Mouse (Mus musculus): Measurements from ENCODE around the gene Dcdc2c.

Dcdc2c gene

DNA sequence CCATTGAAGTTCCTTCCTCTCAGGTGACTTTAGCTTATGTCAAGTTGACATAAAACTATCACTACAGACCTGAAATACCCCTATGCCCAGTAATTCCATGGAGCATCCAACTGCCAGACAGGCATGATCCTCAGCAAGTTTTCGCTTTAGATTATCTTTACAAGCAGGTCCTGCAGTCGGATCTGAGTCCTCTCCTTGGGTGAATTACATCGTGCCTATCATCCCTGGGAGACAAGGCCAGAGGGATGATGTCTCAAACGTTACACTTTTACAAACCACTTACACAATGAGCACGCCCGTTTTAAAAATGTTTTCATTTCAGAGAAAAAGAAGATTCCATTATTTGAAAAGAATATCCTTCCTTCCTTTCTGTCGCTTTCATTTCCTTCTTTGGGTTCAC is 91.7 kb downstream of the Dcdc2c start:
- no peak for DNase-seq (ENCODE audit: inconsistent age in 2 of 2, low spot score in 1 of 2)

DNA sequence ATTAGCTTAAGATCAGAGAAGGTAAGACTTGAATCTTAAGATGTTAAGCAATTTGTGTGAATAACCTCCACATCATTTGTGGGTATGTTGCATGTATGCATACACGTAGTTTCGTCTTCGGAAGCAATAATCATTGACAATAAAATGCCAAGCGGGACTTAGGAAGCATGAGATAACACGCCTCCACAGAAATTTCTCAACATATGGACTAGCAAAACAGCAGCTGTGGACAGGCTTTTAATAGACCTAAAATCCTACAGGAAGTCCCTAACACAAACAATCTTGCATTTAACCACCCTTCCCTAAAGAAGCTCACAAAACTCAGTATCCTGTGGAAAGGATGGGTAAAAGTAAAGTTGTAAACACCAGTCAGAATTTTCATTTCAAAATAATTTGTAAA is 93.4 kb downstream of the Dcdc2c start:
- no peak for DNase-seq (ENCODE audit: inconsistent age in 2 of 2, low spot score in 1 of 2)

DNA sequence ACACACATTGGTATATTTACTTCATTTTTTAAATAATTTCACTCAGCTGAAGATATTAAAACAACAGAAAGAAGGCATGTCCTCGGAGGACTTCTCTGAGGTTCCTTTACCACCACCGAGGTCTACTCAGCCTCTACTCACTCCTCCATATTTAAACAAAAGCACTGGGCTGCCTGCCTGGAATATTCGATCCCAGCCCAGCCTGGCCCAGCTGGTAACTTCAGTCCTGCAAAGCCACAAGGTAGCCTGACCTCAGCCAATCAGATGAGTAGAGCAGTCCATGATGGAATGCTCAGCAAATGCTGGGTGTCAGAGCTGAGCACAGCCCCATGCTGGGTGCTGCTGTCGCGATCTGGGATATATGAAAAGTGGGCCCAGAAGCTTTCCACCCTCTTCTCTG is 115.7 kb downstream of the Dcdc2c start:
- DNase-seq (ENCODE audit: inconsistent age in 2 of 2, low spot score in 1 of 2): no peak

DNA sequence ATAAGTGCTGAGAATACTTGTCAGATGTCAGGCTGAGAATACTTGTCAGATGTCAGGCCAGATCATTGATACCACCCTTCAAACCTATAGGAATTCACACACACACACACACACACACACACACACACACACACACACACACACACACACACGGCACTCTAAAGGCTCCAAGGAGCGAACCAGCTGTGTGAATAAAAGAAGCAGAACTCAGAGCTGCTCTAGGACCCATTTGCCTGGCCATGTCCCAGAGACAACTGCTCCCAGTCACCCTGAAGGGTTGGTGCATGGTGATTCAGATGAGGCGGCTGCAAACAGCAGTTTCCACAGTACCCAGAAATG is 119.5 kb downstream of the Dcdc2c start:
- DNase-seq (ENCODE audit: inconsistent age in 2 of 2, low spot score in 1 of 2): no peak

DNA sequence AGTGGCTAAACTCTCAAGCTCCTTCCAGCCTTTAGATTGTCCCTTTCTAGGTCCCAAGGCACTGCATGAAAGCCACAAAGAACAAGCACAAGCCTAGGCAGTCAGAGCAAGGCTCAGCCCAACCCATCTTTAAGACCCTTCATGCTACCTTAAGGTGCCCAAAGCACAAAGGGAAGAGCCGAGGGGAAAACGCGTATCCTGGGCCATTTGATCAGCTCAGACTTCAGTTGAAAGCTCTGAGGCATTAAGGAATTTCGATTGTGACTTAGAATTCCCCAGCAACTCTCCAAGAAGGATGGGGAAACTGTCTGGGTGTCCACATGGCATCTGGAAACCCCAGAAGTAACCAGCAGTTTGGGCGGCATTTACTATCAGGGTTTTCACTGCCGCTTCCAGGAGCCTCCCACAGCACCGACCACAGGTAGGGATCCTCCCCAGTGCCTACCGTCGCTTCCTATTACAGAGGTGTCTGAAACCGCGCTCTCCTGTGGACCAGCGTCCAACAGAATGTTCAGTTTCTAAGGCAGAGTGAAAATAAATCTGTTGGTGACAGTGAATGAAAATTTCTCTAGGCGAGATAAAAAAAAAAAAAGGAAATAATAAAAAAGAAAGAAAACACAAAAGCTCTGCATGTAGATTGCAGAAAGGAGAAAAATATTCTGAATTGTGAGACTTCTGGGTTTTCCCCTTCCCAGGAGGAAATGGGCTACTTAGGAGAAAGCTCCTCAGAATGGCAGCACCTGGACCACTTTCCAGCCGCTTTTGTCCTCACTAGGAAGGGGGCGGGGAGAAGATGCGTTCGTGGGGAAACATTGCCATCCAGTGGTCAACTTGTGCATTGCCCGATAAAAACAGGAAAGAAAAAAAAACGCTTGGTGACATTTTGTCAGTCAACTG is 120.1 kb downstream of the Dcdc2c start:
- peak; percentile 33 to 85 for DNase-seq (ENCODE audit: inconsistent age in 2 of 2, low spot score in 1 of 2)

DNA sequence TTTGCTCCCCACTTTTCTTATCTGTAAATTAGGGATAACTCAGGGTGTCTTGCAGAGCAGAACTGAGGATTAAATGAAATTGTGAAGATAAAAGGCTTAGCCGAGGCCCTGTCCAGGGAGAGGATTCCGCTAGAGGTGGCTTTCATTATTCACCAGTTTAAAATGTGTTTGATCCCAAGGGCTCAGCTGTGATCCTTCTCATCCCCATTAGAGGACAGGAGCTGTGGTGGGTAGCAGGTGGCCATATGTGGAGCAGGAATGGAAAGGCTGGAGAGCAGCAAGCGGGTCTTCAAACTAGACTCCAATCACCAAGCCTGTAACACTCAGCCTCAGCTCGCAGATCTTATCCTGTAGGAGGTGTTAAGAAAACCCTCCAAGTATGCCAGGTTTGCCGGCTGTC is 122.3 kb downstream of the Dcdc2c start:
- DNase-seq (ENCODE audit: inconsistent age in 2 of 2, low spot score in 1 of 2): no peak

DNA sequence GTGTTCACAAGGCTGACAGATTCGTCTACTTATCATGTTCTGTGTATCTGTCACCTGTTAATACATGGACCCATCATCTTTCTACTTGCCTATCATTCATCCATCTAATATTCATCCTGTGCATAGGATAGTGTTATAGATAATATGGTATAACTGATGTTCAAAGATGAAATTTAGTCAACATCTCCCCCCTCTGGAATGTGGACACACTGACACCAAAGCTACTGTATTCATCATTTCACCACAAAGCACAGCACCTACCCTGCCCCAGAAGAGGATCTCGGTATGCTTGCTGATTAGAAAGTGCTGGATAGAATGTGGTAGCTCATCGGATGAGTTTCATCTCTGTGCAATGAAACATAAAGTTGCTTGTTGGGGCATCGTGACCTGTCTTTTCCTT is 135.2 kb downstream of the Dcdc2c start:
- no peak for DNase-seq (ENCODE audit: inconsistent age in 2 of 2, low spot score in 1 of 2)

DNA sequence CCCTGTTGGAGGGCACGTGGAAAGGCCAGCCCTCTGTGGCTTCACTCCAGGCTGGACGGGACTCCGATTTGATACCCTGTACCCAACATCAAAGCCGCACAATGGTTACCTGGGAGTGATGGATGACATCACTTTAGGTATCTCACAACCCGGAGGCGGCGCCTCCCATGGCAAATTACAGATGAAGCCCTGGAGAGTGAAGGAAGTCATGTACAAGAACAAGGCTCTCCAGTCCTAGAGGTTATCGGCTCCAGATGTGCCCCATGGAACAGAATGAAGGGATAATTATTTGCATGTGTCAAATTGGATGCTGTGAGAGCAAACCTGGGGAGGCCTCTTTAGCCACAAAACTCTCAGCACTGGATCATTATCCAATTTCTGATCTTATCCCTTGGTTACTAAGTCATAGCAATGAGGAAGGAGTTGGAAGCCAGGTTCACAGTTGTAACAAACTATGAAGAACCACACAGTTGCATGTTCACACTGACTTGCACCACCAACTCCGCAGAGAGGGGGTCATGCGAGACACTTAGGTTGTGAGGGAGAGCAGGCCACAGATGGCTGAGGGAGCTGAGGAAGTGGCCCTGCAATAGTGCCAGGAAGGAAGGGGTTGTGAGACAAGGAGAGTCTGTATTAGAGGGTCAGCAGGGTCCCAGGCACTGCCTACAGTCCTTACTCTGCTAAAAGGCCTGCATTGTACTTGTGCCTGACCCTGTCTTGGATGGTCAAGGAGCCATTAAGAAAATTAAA is 144.4 kb downstream of the Dcdc2c start:
- no peak for DNase-seq (ENCODE audit: inconsistent age in 2 of 2, low spot score in 1 of 2)

DNA sequence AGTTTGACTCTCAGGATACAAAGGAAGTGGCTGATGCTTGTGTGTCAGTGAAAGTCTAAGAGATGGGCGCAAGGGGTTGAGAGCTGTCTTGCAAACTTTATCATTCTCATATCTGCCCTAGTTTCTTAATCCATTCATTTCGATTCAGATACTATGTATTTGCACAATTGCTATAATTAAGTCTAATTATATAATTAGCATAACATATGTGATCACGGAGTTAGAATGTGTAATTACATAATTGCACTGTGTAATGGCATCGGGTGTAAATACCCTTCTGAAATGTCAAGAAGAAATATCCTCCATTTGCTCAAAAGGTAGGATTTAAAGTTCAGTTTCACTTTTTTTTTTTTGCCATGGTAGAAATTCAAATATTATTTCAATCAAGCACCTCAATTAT is 149.9 kb downstream of the Dcdc2c start:
- no peak for DNase-seq (ENCODE audit: inconsistent age in 2 of 2, low spot score in 1 of 2)

DNA sequence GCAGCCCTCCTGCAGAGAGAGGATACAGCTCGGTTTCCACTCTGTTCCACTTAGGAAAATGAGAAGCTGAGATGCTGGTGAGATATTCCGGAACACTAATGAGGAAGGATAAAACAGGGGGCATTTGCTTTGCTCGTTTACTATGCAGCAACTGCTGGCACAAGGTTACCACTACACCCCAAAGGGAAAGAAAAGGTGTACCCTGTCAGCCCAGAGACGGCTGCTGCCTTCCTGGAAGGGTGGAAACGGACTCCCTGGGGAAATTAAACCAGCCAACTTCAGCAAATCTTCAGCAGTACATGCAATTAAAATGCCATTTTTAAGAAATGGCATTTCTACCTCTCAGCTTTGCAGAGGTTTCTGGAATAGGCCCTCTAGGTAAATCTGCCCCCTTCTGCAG is 150.8 kb downstream of the Dcdc2c start:
- no peak for DNase-seq (ENCODE audit: inconsistent age in 2 of 2, low spot score in 1 of 2)

DNA sequence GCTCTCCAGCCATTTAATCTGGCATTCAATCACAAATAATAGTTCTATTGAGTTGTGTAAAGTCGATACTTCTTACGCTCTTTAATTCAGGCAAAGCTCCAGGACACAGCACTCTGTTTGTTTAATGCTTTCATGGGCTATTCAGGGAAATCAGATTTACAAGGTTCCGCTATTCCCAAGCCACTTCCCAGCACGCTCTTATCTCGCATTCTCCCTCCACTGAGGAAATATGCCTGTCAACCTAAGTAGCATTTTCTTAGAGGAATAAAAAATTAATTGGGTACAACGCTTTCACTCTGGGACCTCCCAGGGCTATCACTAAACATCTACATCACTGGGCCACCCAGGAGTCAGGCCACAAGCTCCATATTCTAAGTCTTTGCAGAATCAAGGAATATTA is 160.1 kb downstream of the Dcdc2c start:
- no peak for DNase-seq (ENCODE audit: inconsistent age in 2 of 2, low spot score in 1 of 2)
